Mouse (Mus musculus) left cerebral cortex, postnatal 14 days (tissue): Measurements from ENCODE around the gene Slc12a8. TPM values are rescaled to one million over a fixed set of nuclear protein-coding genes. Genes with fewer than 3 reads are reported as not detected.

ENCODE experiments used
- DNase-seq, 2 experiments: peaks; one replicate each; pipeline ENCODE4 v3.0.0; 2021 to 2022; ENCODE audit warnings: low spot score in 2 of 2, mixed read lengths in 1 of 2
- intact Hi-C: fragments of 180-260 bp; cut with DNase I; formaldehyde crosslinking; loops from one replicate; pipeline ENCODE4 v1.15.1; 2025
- total RNA-seq, 2 experiments: library from RNA; stranded (reverse); gene quantifications; 2 replicates each; pipeline ENCODE4 v1.2.3; 2021

Slc12a8 gene
- total RNA-seq, 2 experiments from 2014 or later, result 0.82 to 1.0 TPM

DNA sequence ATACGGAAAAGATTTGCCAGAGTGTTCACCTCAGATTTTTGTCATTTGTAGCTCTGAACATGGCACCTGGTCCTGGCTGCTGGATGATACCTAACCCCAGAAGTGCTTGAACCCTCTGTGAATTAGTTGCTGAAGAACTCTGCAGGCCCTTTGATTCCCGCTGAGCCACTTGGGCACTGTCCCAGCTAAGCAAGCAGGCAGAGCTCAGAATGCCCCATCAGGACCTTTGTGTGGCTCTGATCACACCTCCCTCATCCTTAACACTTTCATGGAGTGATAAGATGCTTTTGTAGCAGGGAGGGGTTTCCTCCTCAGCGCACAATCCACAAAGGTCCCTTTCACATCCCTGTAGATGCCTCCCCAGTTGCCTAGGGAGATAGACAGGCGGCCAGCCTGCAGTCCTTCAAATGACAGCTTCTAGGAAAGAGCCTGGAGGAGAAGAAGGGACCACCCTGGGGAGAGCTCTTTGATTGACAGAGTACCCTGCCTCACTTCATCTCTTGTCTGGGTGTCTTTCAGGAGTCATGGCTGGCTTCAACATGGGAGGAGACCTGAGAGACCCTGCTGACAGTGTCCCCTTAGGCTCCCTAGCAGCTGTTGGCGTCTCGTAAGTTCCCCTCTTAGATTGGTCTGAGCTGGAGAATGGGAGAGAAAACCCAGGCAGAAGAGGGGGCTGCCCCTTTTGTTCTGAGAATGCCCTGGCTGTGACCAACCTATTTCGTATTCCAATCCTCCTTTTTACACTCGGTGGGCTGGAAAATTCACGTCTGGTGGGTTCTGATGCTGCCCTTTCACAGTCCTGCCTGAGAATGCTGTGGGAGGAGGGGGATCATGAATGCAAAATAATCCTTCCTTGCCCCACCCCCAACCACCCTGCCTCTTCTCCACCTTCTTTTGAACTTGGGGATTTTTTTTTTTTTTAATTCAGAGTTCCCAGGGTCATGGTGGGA lies 88.8 kb downstream of the Slc12a8 start:
- DNase-seq, result no peak
- intact Hi-C loops, result no loop called here

DNA sequence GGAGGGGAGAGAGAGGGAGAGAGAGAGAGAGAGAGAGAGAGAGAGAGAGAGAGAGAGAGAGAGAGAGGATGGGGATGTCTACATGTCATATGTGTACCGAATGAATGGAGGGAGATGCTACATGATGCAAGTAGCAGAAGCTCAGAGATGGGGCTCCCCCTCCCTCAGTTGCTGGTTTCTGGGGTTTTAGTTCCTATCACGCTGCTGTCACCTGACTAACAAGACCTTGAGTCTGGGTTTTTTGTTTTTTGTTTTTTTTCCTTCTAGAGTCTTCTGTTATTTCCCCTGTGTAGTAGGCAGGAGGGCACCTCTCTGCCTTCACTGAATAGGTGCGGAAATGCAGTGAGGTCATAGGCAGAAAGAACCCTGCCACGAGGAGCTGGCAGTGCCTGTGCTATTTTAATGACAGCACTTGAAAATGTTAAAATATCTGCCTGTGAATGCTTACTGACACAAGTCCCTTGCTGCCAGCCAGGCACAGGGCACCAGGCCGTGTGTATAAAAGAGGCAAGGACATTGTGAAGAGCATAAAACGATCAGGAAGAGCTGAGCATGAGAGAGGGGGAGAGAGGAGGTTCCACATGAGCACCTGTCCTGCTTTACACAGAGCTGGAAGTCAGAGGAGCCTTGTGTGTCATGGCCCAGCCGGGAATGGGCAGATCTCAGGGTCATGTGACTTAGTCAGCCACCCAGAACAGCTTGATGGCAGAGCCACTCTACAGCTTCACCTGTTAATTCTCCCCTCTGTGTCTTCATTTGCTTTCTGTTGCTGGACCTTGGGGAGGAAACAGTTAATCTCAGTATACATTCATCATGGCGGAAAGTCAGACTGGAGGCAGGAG lies 89.8 kb downstream of the Slc12a8 start:
- intact Hi-C loops, result no loop called here
- DNase-seq, result no peak

DNA sequence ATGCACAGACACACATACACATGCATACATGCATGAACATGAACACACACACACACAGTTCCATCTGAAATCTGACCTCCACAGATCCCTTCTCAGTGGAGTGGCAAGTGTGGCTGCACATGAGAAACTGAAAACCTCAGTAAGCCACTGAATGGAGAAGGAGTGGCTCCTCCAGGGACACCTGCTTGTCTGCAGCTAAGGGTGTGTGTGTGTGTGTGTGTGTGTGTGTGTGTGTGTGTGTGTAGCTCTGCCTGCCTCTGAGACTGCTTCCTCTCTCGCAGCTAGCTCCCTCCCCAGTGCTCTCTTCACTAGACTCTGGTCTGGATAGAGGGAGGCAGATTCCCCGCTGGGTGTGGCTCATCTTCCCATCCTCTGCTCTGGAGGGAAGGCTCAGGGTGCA lies 92.4 kb downstream of the Slc12a8 start:
- intact Hi-C loops, result no loop called here
- DNase-seq, result no peak

DNA sequence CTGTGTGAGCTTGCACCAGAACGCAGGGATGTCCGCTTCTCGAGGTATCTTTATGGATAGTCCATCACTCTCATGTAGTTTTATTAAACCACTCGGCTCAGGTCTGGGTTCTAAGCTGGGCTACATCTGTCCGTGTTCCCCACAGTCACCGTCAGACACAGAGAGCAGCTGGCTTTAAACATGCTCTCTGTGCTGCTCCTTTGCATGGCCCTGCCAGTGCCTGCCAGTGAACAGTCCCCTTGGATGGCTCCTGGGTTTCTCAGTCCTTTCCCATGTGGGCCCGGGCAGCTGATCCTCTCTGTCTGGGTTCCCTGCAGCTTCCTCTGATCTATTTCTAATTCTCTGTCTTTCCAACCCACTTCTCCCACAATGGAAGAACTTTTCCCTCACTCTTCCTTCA lies 93.3 kb downstream of the Slc12a8 start:
- intact Hi-C loops, result no loop called here

DNA sequence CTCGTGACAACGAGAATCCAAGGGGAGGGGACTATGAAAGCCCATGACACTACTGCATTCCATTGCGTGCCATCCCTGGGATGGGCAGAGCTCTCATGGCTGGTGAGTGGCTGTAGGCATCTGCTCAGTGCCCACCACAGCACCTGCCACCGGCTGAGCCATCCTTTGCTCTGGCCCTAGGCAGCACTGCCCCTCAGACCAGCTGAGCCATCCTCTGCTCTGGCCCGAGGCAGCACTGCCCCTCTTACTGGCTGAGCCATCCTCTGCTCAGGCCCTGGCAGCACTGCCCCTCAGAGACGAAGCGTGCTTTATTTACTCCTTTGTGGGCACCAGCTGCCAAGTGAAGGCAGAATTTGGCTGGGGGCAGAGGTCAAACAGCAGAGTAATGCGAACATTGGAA lies 94.2 kb downstream of the Slc12a8 start:
- DNase-seq, result no peak
- intact Hi-C loops, result no loop called here

More for the DNA sequence above, 93.3 kb downstream of the Slc12a8 start:
- no peak for DNase-seq

DNA sequence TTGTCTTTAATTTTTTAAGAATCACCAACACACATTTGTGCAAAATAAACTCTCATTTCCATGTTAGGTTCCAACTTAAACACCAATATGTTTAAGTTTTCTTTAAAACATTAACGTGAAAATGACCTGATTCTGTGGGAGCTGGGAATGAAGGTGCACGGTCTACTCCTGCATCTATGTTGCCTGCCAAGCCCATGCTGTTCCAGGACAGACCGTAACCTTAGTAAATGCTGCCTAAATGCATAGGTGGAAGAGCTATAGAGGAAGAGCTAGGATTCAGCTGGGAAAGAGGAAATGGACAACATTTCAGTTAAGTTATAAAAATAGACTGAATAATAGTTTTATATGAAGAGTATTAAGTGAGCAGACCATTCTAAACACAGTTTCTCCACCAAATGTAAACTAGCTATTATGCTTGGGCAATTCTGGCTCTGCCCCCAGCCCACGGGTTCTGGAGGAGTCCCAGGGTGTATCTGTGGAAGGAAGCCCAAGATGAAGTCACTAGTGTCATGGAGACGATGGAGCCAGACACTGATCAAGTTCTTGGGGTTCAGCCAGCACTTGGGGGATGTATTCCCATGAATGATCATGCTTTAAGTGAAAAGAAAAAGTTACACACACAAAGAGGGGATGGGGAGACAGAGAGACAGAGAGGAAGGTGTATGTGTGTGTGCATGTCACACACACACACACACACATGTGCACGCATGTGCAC lies 95.1 kb downstream of the Slc12a8 start:
- peak in 1 of 2 experiments; percentile 30 for DNase-seq
- intact Hi-C loops, result no loop called here

DNA sequence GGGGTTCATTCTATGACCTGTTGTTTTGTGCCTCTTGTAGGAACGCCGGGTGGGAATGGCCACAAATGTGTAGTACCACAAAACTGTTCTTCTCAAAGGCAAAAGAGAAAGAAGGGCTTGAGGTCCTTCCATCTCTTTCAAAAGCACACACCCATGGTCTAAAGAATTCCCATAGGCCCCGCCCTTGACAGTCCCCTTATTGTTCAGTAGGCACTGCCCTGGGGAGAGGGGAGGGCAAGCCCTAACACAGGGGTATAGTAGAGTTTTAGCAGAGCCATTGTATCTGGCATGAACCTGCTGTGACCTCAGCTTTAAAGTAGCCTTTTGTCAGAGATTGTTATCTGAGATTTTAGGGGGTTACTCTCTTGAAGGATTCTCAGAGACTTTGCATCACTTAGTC lies 98.9 kb downstream of the Slc12a8 start:
- DNase-seq, result no peak
- intact Hi-C loops, result no loop called here

DNA sequence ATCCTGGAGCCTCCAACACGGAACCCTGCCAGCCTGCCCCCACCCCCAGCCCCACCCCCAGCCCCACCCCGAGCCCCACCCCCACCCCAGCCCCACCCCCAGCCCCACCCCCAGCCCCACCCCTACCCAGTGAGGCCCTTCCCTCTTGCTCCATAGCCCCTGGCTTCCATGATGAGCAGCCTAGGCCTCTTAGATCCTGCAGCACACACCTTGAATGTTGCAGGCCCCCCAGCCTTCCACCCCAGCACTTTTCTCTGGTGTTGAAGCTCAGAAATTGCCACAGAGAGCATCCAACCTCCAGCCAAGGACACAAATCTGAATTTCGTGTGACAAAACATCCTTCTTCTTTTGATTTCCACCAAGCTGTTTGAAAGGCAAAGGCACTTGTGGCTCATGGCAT lies 104.7 kb downstream of the Slc12a8 start:
- no peak for DNase-seq
- intact Hi-C loops, result no loop called here

DNA sequence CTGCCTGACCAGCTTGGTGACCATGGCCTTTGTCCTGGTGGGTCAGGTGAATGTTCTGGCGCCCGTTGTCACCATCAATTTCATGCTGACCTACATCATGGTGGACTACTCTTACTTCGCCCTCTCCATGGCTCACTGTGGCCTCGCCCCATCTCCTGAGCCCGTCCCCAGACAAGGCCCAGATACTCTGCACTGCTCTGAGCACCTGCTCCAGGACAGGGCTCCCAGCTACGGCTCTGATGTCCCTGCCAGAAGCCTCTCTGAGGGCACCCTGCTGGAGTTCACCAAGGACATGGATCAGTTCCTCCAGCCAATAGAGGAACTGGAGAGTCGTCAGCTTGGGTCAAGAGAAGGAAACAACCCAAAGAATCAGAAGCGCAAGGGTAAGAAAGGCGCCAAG lies 107.5 kb downstream of the Slc12a8 start:
- DNase-seq, result no peak
- intact Hi-C loops, result no loop called here

DNA sequence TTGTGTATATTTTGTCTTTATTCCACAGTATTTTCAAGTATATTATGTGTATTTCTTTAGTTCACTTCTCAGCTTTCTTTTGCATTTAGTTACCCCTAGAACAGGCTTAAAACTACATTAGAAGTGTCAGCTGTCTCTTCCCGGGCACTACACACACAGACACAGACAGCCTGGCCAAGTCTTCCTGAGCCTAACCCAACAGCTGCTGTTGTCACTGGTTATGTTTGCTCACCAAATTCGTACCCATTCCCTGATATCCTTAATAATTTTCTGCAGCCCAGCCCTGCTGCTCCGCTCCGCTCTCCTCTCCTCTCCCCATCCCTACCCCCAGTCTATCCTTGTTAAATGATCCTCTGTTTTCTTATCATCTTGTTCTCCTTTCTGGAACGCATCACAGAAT lies 112.4 kb downstream of the Slc12a8 start:
- intact Hi-C loops, result no loop called here
- no peak for DNase-seq

DNA sequence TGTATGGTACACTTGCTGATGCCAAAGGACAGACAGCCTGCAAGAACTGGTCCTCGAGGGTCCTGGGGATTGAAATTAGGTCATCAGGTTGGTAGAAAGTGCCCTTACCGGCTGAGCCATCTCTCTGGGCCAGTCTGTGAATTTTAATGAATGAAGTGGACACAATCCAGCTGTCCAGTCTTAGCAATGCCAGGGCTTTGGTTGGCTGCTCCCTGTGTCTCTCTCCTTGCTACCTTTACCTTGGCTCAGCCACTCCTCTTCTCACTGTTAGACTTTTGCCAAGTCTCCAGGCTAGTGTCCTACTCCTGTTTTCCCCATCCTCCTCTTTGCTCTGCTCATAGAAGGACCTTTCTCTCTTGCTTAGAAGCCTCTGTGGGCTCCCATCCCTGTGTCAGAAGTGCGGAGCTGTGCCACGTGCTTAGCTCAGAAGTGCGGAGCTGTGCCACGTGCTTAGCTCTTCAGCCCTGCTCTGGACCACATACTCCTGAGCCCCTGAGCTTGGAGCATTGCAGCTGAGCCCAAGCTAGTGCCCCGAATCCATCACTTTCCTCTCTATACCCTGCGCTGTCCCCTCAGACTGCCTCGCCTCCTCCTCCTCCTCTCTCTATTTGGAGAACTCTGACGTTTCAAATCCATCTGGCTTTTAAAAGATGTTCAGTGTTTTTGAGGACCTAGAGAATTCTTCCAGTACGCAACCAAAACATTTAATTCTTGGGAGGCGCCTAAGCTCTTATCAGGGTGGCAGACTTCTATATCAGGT lies 118.9 kb downstream of the Slc12a8 start:
- peak; percentile 20 to 34 for DNase-seq
- intact Hi-C loops, result no loop called here

DNA sequence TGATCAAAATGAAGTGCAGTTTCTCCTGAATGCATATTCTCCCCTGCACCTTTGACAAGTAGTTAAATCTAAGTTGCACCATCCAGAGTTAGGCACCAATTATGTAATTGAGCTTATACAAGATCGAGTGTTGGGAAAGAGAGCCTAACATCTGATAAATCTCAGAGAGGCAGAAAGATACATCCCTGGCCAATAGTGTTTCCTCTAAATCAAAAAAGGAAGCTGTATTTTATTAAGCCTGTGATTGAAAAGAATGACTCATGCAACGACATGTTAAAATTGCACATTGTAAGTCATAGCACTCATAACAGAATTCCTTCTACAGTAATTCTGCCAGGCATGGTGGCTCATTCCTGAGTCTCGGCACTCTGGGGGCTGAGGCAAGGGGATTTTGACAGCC lies 124.7 kb downstream of the Slc12a8 start:
- peak in 1 of 2 experiments; percentile 12 for DNase-seq
- intact Hi-C loops, result no loop called here

DNA sequence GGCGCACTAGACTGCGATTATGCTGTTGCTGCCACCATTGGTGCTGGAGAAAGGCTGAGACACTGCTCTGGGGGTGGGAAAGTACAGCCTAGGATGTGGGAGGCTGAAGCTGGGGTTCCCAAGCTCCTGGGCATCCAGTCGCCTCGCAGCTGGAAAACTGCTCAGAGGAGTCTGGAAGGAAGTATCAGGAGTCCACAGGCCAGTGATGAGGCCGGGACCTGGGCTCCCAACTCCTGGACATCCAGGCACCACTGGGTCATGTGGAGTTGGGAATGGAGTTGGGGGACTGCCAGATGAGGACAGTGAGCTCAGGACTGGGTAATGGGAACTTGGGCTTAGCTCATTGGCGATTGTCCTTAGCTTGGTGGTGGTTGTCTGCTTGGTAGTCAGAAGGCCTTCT lies 136.0 kb downstream of the Slc12a8 start:
- DNase-seq, result no peak
- intact Hi-C loops, result no loop called here

DNA sequence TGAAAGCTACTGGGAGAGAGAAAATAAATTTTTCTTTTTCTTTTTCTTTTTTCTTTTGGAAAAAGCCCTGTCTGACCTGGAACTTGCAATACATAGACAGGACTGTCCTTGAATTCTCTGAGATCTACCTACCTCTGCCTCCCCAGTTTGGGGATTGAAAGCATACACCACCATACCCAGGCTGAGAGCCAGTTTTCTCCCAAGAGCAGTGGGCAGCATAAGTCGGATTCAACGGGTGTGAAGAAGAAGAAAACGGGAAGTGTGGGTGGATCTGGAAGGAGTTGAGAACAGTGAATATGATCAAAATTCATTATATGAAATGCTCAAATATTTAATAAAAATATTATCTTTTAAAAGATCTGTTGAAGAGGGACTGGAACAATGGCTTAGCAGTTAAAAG lies 138.3 kb downstream of the Slc12a8 start:
- peak in 1 of 2 experiments; percentile 37 for DNase-seq
- intact Hi-C loops, result no loop called here

DNA sequence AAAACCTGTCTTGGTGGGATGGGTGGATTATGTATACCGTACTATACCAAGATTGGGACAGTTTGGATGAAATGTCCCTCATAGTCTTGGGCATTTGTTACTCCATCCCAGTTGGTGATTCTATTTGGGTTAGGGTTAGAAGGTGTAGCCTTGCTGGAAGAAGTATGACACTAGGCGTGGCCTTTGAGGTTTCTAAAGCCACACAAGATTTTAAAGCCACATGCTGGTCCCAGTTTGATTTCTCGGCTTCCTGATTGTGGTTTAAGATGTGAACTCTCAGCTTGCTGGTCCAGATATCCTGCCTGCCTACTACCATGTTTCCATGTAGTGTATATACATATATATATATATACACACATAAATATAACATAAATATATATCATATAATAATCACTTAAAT lies 140.1 kb downstream of the Slc12a8 start:
- no peak for DNase-seq
- intact Hi-C loops, result no loop called here

DNA sequence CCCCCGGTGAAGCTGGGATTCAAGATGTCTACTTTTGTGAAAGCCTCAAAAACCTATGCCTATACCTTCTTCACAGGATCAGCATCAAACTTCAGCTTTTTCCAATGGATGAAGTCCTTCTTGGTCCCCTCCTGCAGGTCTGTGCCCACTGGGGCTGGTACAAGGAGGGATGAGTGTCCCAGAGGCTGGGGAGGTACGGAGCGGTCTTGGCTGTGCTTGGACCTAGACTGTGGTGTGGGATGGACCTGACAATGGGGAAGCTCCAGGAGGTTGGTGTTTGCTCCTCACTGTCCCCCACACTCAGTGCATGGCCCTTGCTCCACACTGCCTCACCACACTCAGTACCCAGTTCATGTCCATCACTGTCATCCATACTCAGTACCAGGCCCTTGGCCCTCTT lies 141.0 kb downstream of the Slc12a8 start:
- DNase-seq, result no peak
- intact Hi-C loops, result no loop called here

DNA sequence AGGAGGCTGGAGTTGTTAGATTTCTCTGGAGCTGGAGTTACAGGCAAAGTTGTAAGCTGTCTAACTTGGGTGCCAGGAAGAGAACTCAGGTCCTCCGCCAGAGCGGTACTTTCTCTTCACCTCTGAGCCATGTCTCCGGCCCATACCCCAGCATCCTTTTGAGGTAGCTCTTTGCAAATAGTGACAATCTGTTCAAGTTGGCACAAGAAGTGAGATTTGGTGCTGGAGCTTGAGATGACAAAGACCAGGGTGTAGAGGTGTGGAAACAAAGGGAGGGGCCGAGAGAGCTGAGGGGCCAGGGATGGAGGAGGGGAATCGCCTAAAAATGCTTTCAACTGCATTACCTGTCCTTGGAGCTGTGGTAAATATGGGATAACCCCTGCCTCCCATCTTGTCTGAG lies 142.4 kb downstream of the Slc12a8 start:
- DNase-seq, result no peak
- intact Hi-C loops, result no loop called here

DNA sequence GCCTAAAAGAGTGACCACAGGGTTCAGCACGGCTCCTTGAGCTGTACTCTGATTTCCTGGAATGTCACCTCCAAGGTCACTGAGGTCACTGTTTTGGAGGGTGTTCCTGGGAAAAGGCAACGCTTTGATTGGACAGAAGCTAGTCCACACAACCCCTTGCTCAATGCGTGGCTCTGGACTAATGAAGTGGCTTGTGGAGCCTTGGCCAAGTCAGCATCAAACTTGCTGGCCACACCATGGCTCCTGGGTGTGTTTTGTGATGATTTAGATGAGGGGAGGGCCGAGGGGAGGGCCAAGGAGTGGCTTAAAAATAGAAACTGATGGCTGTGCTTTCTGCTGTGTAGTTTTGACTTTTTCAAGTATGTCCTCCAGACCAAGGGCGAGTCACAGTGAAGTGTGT lies 143.0 kb downstream of the Slc12a8 start:
- intact Hi-C loops, result no loop called here
- no peak for DNase-seq

DNA sequence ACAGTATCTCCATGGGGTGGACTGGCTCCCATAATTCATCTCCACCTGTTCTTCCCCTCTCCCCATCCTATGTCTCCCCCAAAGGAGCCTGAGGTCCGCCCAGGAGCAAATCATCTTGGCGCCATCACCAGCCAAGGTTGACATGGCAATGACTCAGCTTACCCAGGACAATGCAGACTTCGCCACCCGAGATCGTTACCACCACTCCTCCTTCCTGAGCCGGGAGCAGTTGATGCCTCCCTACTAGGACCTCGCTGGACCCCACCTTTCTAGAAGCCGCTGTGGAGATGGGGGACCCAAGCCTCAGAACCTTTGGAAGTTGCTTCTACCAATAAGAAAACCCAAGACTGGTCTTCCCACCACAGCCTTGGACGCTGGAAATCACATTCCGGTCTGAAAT lies 145.7 kb downstream of the Slc12a8 start:
- DNase-seq, result no peak

More for the DNA sequence above, 145.7 kb downstream of the Slc12a8 start:
- intact Hi-C loops, result no loop called here
